Mouse (Mus musculus) large intestine, adult 2 months (tissue): ENCODE data around the gene Olfr876. TPM values are rescaled to one million over a fixed set of nuclear protein-coding genes. Genes with fewer than 3 reads are reported as not detected.

Experiments used
- polyA plus RNA-seq: library from polyadenylated mRNA; depleted of rRNA; stranded (reverse); fragments of >200 nt; gene quantifications from 2 replicates; pipeline ENCODE4 v1.2.3, GENCODE M21; 2012; rRNA removed

The Olfr876 gene
- polyA plus RNA-seq, 1 experiment, result not detected

Other genes with a start within 250 kb of the Olfr876 start
- 7.7 and 15.0 TPM in 2 replicates for gene Siae, start 247.3 kb upstream of the Olfr876 start, polyA plus RNA-seq
- 0.30 and 0.60 TPM in 2 replicates for gene Spa17, start 189.3 kb upstream of the Olfr876 start, polyA plus RNA-seq
- gene Tbrg1, start 145.7 kb upstream of the Olfr876 start, polyA plus RNA-seq, result 80.7 and 81.6 TPM in 2 replicates
- gene Panx3, start 133.8 kb upstream of the Olfr876 start, polyA plus RNA-seq, result not detected in 2 replicates
- gene Olfr160, start 86.8 kb upstream of the Olfr876 start, polyA plus RNA-seq, result not detected in 2 replicates
- gene Olfr874, start 57.9 kb upstream of the Olfr876 start, polyA plus RNA-seq, result not detected in 2 replicates
- gene Olfr875, start 31.2 kb upstream of the Olfr876 start, polyA plus RNA-seq, result not detected in 2 replicates
- not detected in 2 replicates for gene Olfr877, start 51.2 kb downstream of the Olfr876 start, polyA plus RNA-seq
- not detected in 2 replicates for gene Olfr145, start 93.7 kb downstream of the Olfr876 start, polyA plus RNA-seq
- gene Olfr878, start 114.8 kb downstream of the Olfr876 start, polyA plus RNA-seq, result not detected in 2 replicates
- gene Olfr881, start 188.8 kb downstream of the Olfr876 start, polyA plus RNA-seq, result not detected in 2 replicates
- gene Olfr883, start 222.8 kb downstream of the Olfr876 start, polyA plus RNA-seq, result not detected in 2 replicates
- gene Olfr884, start 243.5 kb downstream of the Olfr876 start, polyA plus RNA-seq, result not detected in 2 replicates